Mouse (Mus musculus) brain, embryonic 14.5 days (tissue): ENCODE results near the gene Cradd.

Source experiments
- CTCF ChIP-seq: fragments of 200-500 bp; IDR thresholded peaks from 2 replicates; pipeline ENCODE4 v1.5.1; 2012; ENCODE audit warnings: inconsistent platforms, mild to moderate bottlenecking, moderate library complexity, borderline replicate concordance; ENCODE audit not compliant: insufficient read depth, insufficient read length; ENCODE audit errors: extremely low read depth
- POLR2A ChIP-seq: fragments of 200-500 bp; IDR thresholded peaks from 2 replicates; pipeline ENCODE4 v1.6.1; 2012; ENCODE audit warnings: mild to moderate bottlenecking, inconsistent platforms, borderline replicate concordance; ENCODE audit not compliant: poor library complexity, insufficient read depth, insufficient read length, severe bottlenecking; ENCODE audit errors: extremely low read depth

DNA sequence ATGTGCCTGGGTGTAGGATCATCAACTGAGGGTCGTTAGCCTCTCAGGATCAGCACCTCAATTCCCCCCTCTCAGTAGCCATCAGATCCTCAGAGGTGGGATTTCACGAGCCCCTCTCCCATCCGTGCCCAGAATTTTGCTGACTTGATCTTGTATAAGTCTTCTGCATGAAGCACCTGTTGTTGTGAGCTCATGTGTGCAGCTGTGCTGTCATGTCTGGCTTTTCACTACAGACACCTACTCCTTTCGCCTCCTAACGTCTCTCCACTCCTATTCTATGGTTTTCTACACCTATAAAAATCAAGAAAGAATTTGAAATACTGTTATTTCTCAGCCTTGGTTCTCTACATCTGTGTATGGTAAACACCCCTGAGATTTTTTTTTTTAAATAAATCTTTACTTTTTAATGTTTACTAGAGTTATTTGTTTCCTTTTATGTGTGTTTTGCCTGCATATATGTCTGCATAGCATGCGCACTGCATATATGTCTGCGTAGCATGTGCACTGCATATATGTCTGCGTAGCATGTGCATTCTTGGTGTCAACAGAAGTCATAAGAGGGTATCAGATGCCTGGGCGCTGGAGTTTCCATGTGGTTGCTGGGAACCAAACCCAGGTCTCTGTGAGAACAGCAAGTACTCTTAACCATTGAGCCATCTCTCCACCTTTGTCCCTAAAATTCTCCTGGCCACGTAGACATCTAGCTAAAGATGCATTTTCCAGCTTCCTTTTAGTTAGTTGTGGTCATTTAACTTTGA is 19.1 kb upstream of the Cradd start:
- TF ChIP-seq CTCF (no peak), POLR2A (no peak)
